Mouse (Mus musculus): ENCODE measurements around the gene Rab36.
"Not testable (repeated sequence)": the region's sequence is repeated elsewhere in the genome, so short reads cannot be mapped to it uniquely, and the experiment has no call there.

The Rab36 gene

GRCm38 (mm10) chr10:75036883-75037379 is at the start of gene Rab36:
Gene Rab36 (plus strand): TSS chr10:75037058.
- peak; percentile 44 to 65 for DNase-seq (ENCODE audit: low spot score in 2 of 2)

DNA sequence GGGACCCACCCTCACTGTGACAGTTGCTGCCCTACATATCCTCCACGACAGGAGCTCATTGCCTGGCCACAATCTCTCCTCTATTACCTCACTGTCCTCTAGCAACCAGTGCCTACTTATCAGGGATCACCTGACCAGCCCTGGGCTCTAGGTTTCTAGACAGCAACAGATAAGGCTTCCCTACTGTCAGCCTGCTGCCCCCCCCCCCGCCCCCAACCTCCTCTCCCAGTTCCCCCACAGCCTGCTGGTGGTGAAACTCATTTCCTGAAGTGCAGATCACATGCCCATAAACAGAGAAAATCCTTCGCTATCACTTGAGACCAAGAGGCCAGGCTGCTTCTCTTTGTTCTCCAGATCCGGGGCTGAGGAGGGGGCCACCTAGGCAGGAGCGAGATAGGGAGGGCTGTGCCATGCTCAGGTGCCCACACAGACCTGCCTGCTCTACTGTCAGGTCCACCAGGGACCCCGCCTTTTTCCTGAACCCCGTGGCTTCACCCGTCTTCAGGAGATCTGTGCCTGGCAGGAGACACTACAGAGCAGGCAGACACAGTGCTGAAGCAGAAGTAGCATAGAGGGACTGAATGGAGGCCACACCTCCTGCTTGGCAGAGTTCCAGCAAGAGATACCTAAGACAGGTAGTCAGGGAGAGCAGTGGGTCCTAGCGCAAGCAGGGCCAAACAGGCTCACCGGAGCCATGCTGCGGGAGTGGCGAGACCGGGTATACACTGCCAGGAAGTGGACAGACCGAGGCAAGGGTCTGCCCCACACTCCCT is 49.0 kb upstream of the Rab36 start:
- no peak for DNase-seq (ENCODE audit: low spot score in 2 of 2)

DNA sequence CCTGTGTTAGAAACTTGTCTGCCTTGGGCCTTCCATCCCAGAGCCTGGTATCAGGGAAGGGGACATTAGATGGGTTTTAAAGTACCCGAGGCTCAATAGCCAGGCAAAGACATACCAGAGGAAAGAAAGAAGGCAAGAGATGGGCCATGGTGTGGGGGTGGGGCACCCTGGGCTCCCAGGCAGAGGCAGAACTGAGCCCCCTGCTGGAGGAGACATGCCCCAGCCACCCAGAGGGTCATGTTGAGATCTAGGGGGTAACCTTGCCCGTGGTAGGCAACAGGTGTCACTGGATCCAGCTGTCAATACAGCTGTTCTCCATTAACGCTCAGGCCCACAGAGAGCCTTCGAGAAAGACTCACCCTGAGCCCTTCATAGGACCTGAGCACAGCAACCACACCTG is 47.0 kb upstream of the Rab36 start:
- no peak for DNase-seq (ENCODE audit: low spot score in 2 of 2)

GRCm38 (mm10) chr10:74990584-74991322 is 46.1 kb upstream of the Rab36 start:
- no peak for DNase-seq (ENCODE audit: low spot score in 2 of 2)

DNA sequence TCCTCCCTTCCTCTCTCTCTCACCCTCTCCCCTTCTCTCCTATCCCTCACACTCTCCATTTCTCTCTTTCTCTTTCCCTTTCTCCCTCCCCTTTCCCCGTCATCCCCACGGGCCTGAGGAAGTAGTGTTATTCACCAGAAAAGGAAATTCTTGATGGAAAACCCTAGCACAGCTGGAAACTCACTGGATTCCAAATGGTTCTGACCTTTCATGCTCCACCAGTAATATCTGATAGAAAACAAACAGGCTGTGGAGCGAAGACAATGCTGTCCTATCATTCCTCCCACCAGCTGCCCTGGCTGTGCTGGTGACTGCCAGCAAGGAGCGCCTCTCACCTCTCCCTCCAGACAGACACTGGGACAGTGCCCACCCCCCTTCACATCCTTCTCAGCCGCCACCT is 42.0 kb upstream of the Rab36 start:
- no peak for DNase-seq (ENCODE audit: low spot score in 2 of 2)

GRCm38 (mm10) chr10:74995377-74995776 is 41.5 kb upstream of the Rab36 start:
- DNase-seq (ENCODE audit: low spot score in 2 of 2), result no peak

DNA sequence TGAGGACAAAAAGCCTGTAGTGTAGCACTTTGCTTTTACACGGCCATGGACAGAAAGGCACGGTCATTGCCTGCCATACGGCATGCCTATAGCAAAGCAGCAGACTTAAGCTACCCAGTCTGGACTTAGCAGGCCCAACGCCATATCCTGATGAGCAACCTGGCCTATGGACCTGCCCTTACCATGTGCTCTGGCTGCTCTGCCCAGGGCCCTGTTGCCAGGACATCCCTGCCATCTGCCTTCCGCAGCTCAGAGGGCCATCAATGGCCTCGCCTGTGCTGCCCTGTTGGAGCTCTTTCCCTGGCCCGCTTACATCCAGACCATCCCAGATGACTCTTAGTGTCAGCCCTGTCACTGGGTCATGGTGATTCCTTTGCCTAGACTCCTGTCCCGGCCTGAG is 35.5 kb upstream of the Rab36 start:
- DNase-seq (ENCODE audit: low spot score in 2 of 2), result no peak

GRCm38 (mm10) chr10:75004067-75004466 is 32.8 kb upstream of the Rab36 start:
- no peak for DNase-seq (ENCODE audit: low spot score in 2 of 2)

GRCm38 (mm10) chr10:75006889-75007662 is 29.8 kb upstream of the Rab36 start:
- DNase-seq (ENCODE audit: low spot score in 2 of 2), result no peak

- DNase-seq (ENCODE audit: low spot score in 2 of 2), result no peak
Measured at GRCm38 (mm10) chr10:75010704-75011103, 26.2 kb upstream of the Rab36 start.

DNA sequence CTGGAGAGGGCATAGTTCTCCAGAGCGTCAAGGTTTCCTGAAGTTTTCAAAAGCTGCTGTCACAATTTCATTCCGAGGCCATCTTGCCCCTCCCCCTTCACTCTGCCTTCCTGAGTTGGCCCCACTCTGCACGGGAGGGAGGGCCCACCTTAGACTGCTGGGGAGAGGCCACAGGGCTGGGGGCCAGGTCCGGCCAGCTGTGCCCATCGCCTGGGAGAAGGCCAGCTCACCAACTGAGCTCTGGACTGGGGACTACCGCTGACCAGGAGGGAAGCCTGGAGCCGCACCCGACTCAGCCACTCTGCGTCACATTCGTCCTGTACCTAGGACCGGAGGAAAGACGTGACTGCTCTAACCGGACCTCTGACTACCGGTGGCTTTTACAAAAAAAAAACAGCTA is 21.4 kb upstream of the Rab36 start:
- no peak for DNase-seq (ENCODE audit: low spot score in 2 of 2)

- DNase-seq (ENCODE audit: low spot score in 2 of 2), result no peak
Measured at GRCm38 (mm10) chr10:75016481-75016880, 20.4 kb upstream of the Rab36 start.

DNA sequence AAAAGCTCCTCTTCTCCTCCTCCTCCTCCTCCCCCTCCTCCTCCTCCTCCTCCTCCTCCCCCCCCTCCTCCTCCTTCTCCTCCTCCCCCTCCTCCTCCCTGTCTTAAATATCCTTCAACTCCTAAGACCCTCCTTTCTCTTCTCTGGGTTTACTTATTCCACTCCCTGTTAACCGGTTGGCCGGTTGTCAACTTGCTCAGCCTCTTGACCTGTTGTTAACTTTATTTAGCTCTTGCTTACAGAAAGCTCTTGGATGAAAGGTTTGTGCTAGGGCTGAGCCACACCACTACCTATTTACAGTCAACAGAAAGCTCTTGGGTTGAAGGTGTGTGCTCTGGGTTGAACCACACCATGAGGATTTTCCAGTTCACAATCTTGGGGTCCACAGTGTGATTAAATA is 16.6 kb upstream of the Rab36 start:
- no peak for DNase-seq (ENCODE audit: low spot score in 2 of 2)

- DNase-seq (ENCODE audit: low spot score in 2 of 2), result peak; percentile 26 to 61
Measured at GRCm38 (mm10) chr10:75021138-75021537, 15.7 kb upstream of the Rab36 start.

- DNase-seq (ENCODE audit: low spot score in 2 of 2), result no peak
Measured at GRCm38 (mm10) chr10:75026491-75026890, 10.4 kb upstream of the Rab36 start.

- DNase-seq (ENCODE audit: low spot score in 2 of 2), result no peak
Measured at GRCm38 (mm10) chr10:75028743-75029142, 8.1 kb upstream of the Rab36 start.

- no peak for DNase-seq (ENCODE audit: low spot score in 2 of 2)
Measured at GRCm38 (mm10) chr10:75029677-75030076, 7.2 kb upstream of the Rab36 start.

DNA sequence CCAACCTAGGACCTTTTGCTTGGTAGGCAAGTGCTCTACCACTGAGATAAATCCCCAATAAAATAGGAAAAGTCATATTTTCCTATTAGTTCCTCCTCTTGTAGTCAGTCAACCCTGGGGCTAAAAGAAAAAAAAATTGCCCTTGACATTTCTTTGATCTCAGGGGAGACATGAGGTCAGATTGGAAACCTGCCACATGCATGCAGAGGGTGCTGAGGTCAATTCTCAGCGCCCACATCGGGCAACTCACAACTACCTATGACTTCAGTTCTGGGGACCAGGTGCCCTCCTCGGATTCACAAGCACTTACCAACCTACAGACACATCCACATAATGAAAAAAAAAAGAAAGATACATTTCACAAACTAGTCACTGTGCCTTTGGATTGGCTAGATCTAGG is 6.6 kb upstream of the Rab36 start:
- DNase-seq (ENCODE audit: low spot score in 2 of 2), result no peak

DNA sequence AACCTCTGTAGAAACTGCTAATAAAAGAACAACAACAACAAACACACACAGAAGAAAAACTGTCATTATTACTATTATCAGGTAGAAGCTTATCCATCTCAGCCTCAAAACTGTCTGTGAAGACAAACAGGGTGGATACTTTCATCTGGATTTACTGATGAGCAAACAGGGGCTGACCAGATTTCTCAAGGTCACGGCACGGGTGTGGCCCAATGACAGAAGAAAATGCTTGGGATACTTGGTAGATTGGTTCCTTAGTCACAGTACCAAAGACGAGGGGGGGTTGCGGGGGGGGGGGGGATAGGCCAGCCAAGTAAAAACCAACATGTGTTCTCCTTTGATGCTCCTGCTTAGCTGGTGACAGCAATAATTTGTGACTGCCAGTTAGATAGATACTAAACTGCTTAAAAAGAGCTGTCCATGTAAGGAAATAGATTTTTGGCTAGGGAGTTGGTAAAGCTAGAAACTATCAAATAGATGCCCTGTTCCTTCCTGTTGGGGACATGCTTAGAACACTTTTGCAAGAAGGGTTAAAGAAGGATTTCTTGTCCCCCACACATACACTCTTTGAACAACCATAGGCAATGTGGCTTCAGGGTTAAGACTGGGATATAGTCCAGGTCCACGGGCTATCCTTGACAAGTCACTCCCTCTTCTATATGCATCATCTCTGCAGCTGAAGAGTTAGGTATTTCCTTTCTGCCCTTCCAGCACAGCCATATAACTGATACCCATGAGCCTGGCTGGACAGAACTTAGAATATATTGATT is 5.3 kb upstream of the Rab36 start:
- no peak for DNase-seq (ENCODE audit: low spot score in 2 of 2)

DNA sequence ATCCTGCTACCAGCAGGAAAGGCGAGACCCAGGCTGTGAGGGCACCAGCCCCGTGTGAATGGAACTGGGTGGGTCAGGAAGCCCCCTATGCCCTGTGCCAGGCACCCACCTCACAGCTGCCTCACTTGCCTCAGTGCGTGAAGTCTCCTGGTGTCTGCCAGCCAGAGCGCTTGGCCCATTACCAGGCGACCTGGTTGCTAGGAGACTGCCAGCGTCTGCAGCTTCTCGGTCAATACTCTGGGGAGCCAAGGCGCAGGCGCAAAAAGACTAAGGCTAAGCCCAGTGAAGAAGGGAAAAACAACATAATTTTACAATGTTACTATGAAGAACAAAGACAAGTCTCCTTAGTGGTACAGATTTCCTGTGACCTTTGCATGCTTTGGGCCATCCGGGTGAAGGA is 4.5 kb upstream of the Rab36 start, which contains the start of gene Rsph14:
TSS of gene Rsph14 (minus strand) at position 192 of the 400 bp plus-strand sequence.
- peak; percentile 30 to 55 for DNase-seq (ENCODE audit: low spot score in 2 of 2)

DNA sequence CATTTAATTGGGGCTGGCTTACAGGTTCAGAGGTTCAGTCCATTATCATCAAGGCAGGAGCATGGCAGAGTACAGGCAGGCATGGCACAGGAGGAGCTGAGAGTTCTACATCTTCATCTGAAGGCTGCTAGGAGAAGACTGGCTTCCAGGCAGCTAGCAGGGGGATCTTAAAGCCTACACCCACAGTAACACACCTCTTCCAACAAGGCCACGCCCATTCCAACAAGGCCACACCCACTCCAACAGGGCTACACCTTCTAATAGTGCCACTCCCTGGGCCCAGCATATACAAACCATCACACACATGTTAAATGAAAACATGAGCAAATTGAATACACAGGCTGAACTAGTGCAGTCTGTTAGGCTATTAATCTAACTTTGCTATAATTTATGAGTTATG is 5.2 kb downstream of the Rab36 start:
- not testable (repeated sequence) for DNase-seq (ENCODE audit: low spot score in 2 of 2)
